Mouse (Mus musculus) forebrain, embryonic 12.5 days (tissue): ENCODE measurements at regions not wholly inside any gene's neighbourhood (a gene's known extent, or its start where the extent isn't known, plus 50 kb on each side); places are given as distances from the start of the nearest gene placed in this dataset.

ENCODE experiments used
- ATAC-seq: fragments of 200-750 bp; cut with Nextera tagmentation; 2 replicates; pipeline ENCODE4 v1.8.0; 2017; ENCODE audit warnings: moderate TSS enrichment; ENCODE audit not compliant: low FRiP score
- H3K27ac ChIP-seq: fragments of 300-500 bp; sonication (generic); 2 replicates; pipeline ENCODE4 v1.5.1; 2016; ENCODE audit warnings: mild to moderate bottlenecking
- H3K27me3 ChIP-seq: fragments of 300-500 bp; sonication (generic); 2 replicates; pipeline ENCODE4 v1.6.1; 2016; ENCODE audit warnings: mild to moderate bottlenecking
- H3K36me3 ChIP-seq: fragments of 300-500 bp; sonication (generic); replicated peaks from 2 replicates; pipeline ENCODE4 v1.6.1; 2016; ENCODE audit warnings: mild to moderate bottlenecking
- H3K4me1 ChIP-seq: fragments of 300-500 bp; sonication (generic); 2 replicates; pipeline ENCODE4 v1.6.1; 2016
- H3K4me2 ChIP-seq: fragments of 300-500 bp; sonication (generic); 2 replicates; pipeline ENCODE4 v1.6.1; 2016; ENCODE audit warnings: mild to moderate bottlenecking, moderate library complexity
- H3K4me3 ChIP-seq: fragments of 300-500 bp; sonication (generic); replicated peaks from 2 replicates; pipeline ENCODE4 v1.5.1; 2016; ENCODE audit warnings: mild to moderate bottlenecking
- H3K9ac ChIP-seq: fragments of 300-500 bp; sonication (generic); 2 replicates; pipeline ENCODE4 v1.6.1; 2016; ENCODE audit warnings: mild to moderate bottlenecking
- H3K9me3 ChIP-seq: fragments of 300-500 bp; sonication (generic); 2 replicates; pipeline ENCODE4 v1.6.1; 2016
- WGBS: fragments of 180-500 bp; shearing (Covaris S2); methylation state at CpG from one replicate; pipeline ENCODE4 v1.1.7; 2016; 5-methylcytosine and 5-hydroxymethylcytosine counted together

- Histone ChIP-seq H3K27me3 (0 out of 2 replicates have a peak, but pooled peaks cover 4% of the 10 kb centered on the region), H3K4me1 (peaks cover 36% of the 10 kb centered on the region), H3K9ac (no peak overlapping the region), H3K9me3 (no peaks in the 10 kb centered on the region), H3K27ac (no peak overlapping the region), H3K4me2 (no peak overlapping the region), H3K4me3 (no peak overlapping the region), H3K36me3 (no peaks in the 10 kb centered on the region)
- whole genome bisulfite sequencing: 74% methylated on average over 16 of the region's 16 CpGs
- peak; percentile 54; the same call in 1 of the 2 replicates for ATAC-seq
These were observed 71.8 kb downstream of the Enc1 start for GRCm38 (mm10) chr13:97312420-97313370.

- Histone ChIP-seq H3K36me3 (no peaks in the 10 kb centered on the region), H3K4me3 (no peak overlapping the region), H3K4me2 (no peak overlapping the region), H3K9ac (no peak overlapping the region), H3K27me3 (0 out of 2 replicates have a peak, but pooled peaks cover 4% of the 10 kb centered on the region), H3K27ac (no peak overlapping the region), H3K4me1 (peaks cover 29% of the 10 kb centered on the region), H3K9me3 (no peaks in the 10 kb centered on the region)
- 2% methylated on average over 4 of the region's 4 CpGs for whole genome bisulfite sequencing
- no peak for ATAC-seq
These were observed 70.4 kb downstream of the Enc1 start for GRCm38 (mm10) chr13:97311340-97311739.

DNA sequence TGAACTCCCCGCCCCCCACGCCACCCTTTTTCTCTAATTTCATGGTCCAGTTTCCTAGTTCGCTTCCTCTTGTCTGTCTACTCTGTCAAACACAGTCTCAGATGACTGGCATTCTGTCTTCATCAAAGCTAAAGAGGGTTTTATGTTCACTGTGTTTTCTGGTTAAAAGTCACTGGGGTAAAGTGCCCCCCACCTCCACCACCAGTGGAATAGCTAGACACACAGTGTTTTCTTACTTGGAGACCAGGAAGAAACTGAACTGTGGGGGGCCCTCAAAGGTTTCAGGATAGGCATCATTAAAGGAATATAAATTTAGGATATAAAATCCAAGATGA lies 69.9 kb downstream of the Enc1 start:
- Histone ChIP-seq H3K4me3 (no peak overlapping the region), H3K4me2 (no peak overlapping the region), H3K27ac (no peak overlapping the region), H3K9me3 (no peaks in the 10 kb centered on the region), H3K27me3 (0 out of 2 replicates have a peak, but pooled peaks cover 4% of the 10 kb centered on the region), H3K36me3 (no peaks in the 10 kb centered on the region), H3K4me1 (peaks cover 29% of the 10 kb centered on the region), H3K9ac (no peak overlapping the region)
- WGBS: 39% methylated on average over 3 of the region's 3 CpGs
- ATAC-seq: no peak

DNA sequence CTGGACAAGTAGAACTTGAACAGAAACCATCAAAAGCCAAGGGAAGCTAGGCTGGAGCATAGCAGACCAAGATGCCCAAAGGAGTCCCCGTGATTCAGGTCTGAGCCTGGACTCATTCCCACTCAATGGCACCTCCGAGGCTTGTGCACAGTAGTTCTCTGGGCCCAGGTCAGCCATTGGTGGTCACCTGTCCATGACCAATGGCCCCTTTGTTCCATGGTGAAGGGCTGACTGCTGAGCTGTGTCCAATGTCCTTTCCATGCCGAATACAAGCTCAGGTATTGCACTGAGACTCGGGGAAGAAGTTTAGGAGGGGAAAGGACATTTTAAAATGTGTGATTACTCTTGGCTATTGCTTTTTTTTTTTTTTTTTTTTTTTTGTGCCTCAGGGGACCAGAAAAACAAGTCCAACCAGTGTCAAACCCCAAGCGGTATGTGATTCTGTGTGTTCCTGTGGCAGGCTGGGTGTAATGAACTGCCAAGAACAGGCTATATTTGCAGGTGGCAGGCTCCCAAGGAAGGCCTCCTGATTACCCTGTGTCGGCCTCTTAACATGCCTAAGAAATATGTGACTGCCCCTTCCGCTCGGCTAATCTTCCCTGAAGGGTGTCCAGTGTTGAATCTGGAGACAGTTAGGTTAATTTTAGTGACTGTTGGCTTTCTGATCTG lies 69.4 kb downstream of the Enc1 start:
- Histone ChIP-seq H3K4me2 (no peak overlapping the region), H3K36me3 (no peaks in the 10 kb centered on the region), H3K4me3 (no peak overlapping the region), H3K27ac (no peak overlapping the region), H3K9me3 (no peaks in the 10 kb centered on the region), H3K27me3 (0 out of 2 replicates have a peak, but pooled peaks cover 4% of the 10 kb centered on the region), H3K9ac (no peak overlapping the region), H3K4me1 (peaks cover 29% of the 10 kb centered on the region)
- 52% methylated on average over 8 of the region's 8 CpGs for WGBS
- ATAC-seq: no peak

DNA sequence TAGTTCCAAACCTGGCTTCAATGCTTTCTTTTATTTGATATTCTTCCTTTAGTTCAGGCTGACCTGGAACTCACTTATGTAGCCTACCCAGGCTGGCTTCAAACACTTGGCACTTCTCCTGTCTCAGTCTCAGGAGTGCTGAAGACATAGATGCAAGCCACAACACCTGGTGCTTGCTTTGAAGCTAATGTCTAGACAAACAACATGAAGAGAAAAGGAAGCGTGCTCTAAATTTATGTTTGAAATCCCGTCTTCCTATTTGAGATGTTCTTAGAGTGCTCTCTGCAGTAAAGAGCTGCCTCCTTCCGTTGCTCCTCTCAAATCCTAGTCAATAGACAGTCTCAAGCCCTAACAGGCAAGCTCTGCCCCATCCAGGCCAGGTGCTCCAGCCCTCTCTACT lies 68.5 kb downstream of the Enc1 start:
- H3K9ac ChIP-seq: no peak overlapping the region
- no peak overlapping the region for H3K4me2 ChIP-seq
- no peaks in the 10 kb centered on the region for H3K36me3 ChIP-seq
- no peak overlapping the region for H3K27ac ChIP-seq
- 94% methylated on average over 3 of the region's 3 CpGs for WGBS
- no peak overlapping the region for H3K4me3 ChIP-seq
- H3K9me3 ChIP-seq: no peaks in the 10 kb centered on the region
- 0 out of 2 replicates have a peak, but pooled peaks cover 4% of the 10 kb centered on the region for H3K27me3 ChIP-seq
- ATAC-seq: no peak
- peaks cover 29% of the 10 kb centered on the region for H3K4me1 ChIP-seq

DNA sequence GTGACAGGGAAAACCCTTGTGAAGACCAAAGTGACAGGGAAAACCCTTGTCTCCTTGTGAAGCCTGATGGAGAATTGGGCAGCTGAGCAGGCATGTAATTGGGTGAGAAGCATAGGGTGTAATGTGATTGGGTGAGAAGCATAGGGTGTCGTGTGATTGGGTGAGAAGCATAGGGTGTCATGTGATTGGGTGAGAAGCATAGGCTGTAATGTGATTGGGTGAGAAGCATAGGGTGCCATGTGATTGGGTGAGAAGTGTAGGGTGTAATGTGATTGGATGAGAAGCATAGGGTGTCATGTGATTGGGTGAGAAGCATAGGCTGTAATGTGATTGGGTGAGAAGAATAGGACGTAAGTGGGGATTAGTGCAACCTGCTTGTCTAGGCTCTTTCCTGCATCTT lies 67.5 kb downstream of the Enc1 start:
- WGBS: 94% methylated on average over 2 of the region's 2 CpGs

More for the DNA sequence above, 67.5 kb downstream of the Enc1 start:
- H3K4me3 ChIP-seq: no peak overlapping the region
- no peak overlapping the region for H3K4me2 ChIP-seq
- no peak for ATAC-seq
- no peak overlapping the region for H3K9ac ChIP-seq
- no peaks in the 10 kb centered on the region for H3K9me3 ChIP-seq
- no peak overlapping the region for H3K27ac ChIP-seq
- H3K4me1 ChIP-seq: peaks cover 29% of the 10 kb centered on the region
- no peaks in the 10 kb centered on the region for H3K36me3 ChIP-seq
- H3K27me3 ChIP-seq: 0 out of 2 replicates have a peak, but pooled peaks cover 6% of the 10 kb centered on the region
